Mouse (Mus musculus) 416B (cell line): Measurements from ENCODE around the gene Kif5a.

Source experiments
- DNase-seq: peaks from one replicate; pipeline ENCODE4 v3.0.0; 2011; ENCODE audit warnings: low read depth

Gene Kif5a

GRCm38 (mm10) chr10:127176756-127177155, 86.4 kb downstream of the Kif5a start:
- no peak for DNase-seq

GRCm38 (mm10) chr10:127176228-127176627, 86.9 kb downstream of the Kif5a start:
- no peak for DNase-seq
